Mouse (Mus musculus): ENCODE data around the gene Zswim4. TPM values are rescaled to one million over a fixed set of nuclear protein-coding genes. Genes with fewer than 3 reads are reported as not detected.

The Zswim4 gene
- polyA plus RNA-seq, 1 experiment from 2014 or later: 8.0 TPM

DNA sequence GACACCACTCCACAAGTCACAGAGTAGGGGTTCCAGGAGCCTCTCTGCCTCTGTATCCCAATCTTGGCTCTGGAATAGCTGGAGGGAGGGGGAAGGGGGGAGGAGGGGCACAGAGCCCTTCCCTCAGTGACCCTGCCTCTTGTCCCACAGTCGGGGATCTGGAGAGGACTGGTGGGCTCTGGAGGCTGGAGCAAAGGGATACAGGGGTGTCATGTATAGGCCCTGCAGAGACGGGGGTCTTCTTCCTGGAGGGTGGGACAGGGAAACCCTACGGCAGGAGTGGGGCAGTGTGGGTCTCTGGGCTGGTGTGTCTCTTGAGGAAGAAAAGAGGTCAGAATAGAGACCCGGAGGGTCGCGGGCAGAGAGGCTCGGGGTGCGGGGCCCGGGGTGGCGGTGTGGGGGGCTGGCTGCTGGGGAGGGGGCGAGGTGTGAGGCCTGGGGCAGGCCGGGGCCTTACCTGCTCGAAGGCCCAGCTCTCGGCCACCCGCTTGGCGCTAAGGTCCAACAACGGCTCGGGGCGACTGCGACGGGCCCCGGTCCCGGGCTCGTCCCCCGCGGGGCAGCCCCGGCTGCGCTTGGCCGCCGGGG, 351 bp downstream of the Zswim4 start:
- ATAC-seq (ENCODE audit: low FRiP score, low TSS enrichment) (no peak), DNase-seq (ENCODE audit: low spot score) (peak; percentile 31)
- H3K36me3 ChIP-seq (ENCODE audit: control insufficient read depth, insufficient read depth, low read length): no peaks in the 10 kb centered on the region; the same call in 1 of the 2 replicates
- H3K4me3 ChIP-seq (ENCODE audit: low read depth, low read length): peak overlapping the region; percentile 84
- H3K9ac ChIP-seq (ENCODE audit: low read length): peak overlapping the region; percentile 97
- WGBS: 0% methylated on average over 22 of the region's 30 CpGs
- TF ChIP-seq CTCF (IDR thresholded peaks at IDR 0.05; ENCODE audit: low read depth) (no peak), EP300 (optimal IDR thresholded peaks at IDR 0.05) (no peak)
- H3K4me2 ChIP-seq (replicated peaks; ENCODE audit: low read depth): peak overlapping the region; percentile 92
- H3K9me3 ChIP-seq (ENCODE audit: control insufficient read depth, low read length): no peaks in the 10 kb centered on the region
- H3K4me1 ChIP-seq (replicated peaks; ENCODE audit: control insufficient read depth, insufficient read depth): 0 out of 2 replicates have a peak, but pooled peaks cover 3% of the 10 kb centered on the region
- peak overlapping the region; percentile 86 for H3K27ac ChIP-seq (replicated peaks)
- no peaks in the 10 kb centered on the region for H3K27me3 ChIP-seq (ENCODE audit: control insufficient read depth, insufficient read depth, low read length)

DNA sequence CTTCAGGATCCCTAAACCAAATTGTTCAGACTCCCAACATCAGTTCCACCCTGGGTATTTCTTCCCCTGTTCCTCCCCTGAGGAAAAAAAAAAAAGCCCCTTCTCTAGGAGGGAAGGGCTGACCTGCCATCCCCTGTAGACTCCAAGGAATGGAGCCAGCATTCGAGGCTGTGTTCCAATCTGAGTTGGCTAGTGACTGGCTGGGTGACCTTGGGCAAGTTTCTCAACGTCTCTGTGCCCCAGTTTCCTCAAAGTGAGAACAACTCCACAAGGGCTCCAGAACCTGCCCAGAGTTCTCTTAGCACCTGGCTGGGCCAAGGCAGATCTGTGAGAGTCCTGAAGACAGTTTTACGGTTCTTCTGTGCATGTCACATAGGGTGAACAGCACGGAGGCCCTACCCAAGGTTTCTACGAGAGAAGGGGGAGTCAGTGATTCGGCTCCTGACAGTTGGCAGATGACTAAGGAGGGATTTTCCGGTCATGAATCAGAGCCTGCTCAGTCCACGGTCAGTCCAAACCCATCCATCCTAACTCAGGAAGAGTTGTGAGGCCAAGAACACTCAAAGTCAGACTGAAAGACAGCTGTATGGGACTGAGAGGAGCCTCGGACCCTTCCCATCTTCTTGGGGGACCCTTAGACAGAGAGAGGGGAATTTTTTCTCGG, 977 bp downstream of the Zswim4 start:
- Histone ChIP-seq H3K4me3 (ENCODE audit: low read depth, low read length) (peak overlapping the region; percentile 84), H3K9me3 (ENCODE audit: control insufficient read depth, low read length) (no peaks in the 10 kb centered on the region), H3K27ac (replicated peaks) (peak overlapping the region; percentile 86), H3K36me3 (ENCODE audit: control insufficient read depth, insufficient read depth, low read length) (peaks cover 2% of the 10 kb centered on the region), H3K4me1 (replicated peaks; ENCODE audit: control insufficient read depth, insufficient read depth) (0 out of 2 replicates have a peak, but pooled peaks cover 3% of the 10 kb centered on the region), H3K27me3 (ENCODE audit: control insufficient read depth, insufficient read depth, low read length) (no peaks in the 10 kb centered on the region), H3K9ac (ENCODE audit: low read length) (peak overlapping the region; percentile 97), H3K4me2 (replicated peaks; ENCODE audit: low read depth) (peak overlapping the region; percentile 92)
- WGBS: 7% methylated on average over 10 of the region's 10 CpGs
- no peak for ATAC-seq (ENCODE audit: low FRiP score, low TSS enrichment)
- TF ChIP-seq EP300 (optimal IDR thresholded peaks at IDR 0.05): no peak
- TF ChIP-seq CTCF (IDR thresholded peaks at IDR 0.05; ENCODE audit: low read depth): no peak
- DNase-seq (ENCODE audit: low spot score): no peak

DNA sequence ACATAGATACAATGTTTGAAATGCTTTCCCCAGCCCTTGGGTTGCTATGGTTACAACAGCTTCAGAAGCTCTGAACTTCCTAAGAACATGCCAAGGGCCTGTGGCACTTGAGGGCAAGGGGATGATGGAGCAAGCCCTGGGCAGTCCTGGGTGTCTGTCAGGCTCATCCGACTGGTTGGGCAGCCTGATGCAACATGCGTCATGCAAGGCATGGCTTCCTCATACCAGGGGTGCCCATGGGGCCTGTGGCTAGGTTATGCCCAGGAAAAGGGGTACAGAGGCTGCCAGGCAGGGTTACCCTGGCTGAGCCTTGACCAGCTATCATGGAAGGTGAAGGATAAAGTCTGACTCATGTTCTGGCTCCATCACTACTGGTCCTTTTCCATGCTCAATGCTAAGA, 3.8 kb downstream of the Zswim4 start:
- no peak overlapping the region for H3K9ac ChIP-seq (ENCODE audit: low read length)
- no peak overlapping the region for H3K4me2 ChIP-seq (replicated peaks; ENCODE audit: low read depth)
- H3K4me3 ChIP-seq (ENCODE audit: low read depth, low read length): no peak overlapping the region
- WGBS: 78% methylated on average over 2 of the region's 2 CpGs
- no peak for TF ChIP-seq EP300 (optimal IDR thresholded peaks at IDR 0.05)
- no peak for TF ChIP-seq CTCF (IDR thresholded peaks at IDR 0.05; ENCODE audit: low read depth)
- no peaks in the 10 kb centered on the region for H3K9me3 ChIP-seq (ENCODE audit: control insufficient read depth, low read length)
- peaks cover 14% of the 10 kb centered on the region for H3K36me3 ChIP-seq (ENCODE audit: control insufficient read depth, insufficient read depth, low read length)
- 0 out of 2 replicates have a peak, but pooled peaks cover 3% of the 10 kb centered on the region for H3K4me1 ChIP-seq (replicated peaks; ENCODE audit: control insufficient read depth, insufficient read depth)
- H3K27ac ChIP-seq (replicated peaks): no peak overlapping the region
- ATAC-seq (ENCODE audit: low FRiP score, low TSS enrichment): no peak
- DNase-seq (ENCODE audit: low spot score): no peak
- H3K27me3 ChIP-seq (ENCODE audit: control insufficient read depth, insufficient read depth, low read length): no peaks in the 10 kb centered on the region

DNA sequence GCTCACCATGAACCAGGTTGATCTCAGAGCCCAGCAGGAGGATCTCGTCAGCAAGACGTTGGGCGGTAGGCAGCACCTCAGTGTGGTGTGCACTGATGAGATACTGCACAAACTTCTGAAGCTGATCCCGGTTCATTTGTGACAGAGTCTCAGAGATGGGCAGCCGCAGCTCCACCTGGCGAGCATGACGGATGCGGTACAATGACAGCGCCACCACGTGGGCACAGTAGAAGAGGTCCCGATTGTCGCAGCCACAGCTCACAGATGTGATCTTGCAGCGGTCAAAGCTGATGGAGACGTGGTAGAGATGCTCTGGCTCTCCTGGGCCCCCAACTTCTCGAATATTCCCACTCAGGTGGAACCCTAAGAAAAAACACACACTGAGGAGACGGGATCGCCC, 6.1 kb downstream of the Zswim4 start:
- Histone ChIP-seq H3K9me3 (ENCODE audit: control insufficient read depth, low read length) (no peaks in the 10 kb centered on the region), H3K27me3 (ENCODE audit: control insufficient read depth, insufficient read depth, low read length) (no peaks in the 10 kb centered on the region), H3K9ac (ENCODE audit: low read length) (no peak overlapping the region), H3K4me2 (replicated peaks; ENCODE audit: low read depth) (no peak overlapping the region), H3K36me3 (ENCODE audit: control insufficient read depth, insufficient read depth, low read length) (peaks cover 31% of the 10 kb centered on the region), H3K4me3 (ENCODE audit: low read depth, low read length) (no peak overlapping the region), H3K4me1 (replicated peaks; ENCODE audit: control insufficient read depth, insufficient read depth) (no peaks in the 10 kb centered on the region), H3K27ac (replicated peaks) (no peak overlapping the region)
- peak; percentile 58 for TF ChIP-seq CTCF (IDR thresholded peaks at IDR 0.05; ENCODE audit: low read depth)
- no peak for TF ChIP-seq EP300 (optimal IDR thresholded peaks at IDR 0.05)
- WGBS: 81% methylated on average over 17 of the region's 17 CpGs
- DNase-seq (ENCODE audit: low spot score): no peak
- no peak for ATAC-seq (ENCODE audit: low FRiP score, low TSS enrichment)

DNA sequence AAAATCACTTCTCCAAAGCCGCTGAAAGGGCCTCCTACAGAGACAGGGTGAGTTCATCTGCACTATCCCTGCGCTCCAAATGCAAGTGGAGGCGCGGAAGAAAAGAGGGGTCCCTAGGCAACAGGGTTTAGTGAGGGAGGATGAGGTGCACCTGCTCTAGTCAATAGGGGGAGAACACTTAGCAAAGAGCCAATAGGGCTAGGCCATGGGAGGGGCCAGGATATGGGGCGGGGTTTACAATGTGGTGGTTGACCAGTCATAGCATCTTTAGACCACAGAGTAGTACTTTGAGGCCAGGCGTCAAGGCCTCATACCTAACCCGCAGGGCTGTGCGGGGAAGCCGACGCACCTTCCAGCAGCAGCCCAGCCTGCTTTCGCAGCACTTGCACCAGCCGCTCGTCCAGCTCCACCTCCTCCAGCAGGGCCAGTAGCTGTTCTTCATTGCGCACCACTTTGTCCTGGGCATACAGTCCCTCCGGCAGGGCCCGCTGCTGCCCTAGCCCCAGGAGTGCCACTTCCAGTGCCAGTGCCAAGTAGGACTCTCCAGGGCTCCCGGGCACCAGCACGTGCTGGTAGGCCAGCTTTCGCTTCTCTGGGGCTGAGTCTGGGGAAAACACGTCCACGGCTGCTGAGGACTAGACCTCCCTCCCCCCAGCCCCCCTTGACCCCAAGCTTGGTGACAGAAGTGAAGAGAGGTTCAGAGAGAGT, 13.4 kb downstream of the Zswim4 start:
- WGBS: 84% methylated on average over 21 of the region's 21 CpGs
- no peaks in the 10 kb centered on the region for H3K4me1 ChIP-seq (replicated peaks; ENCODE audit: control insufficient read depth, insufficient read depth)

More for the DNA sequence above, 13.4 kb downstream of the Zswim4 start:
- Histone ChIP-seq H3K27me3 (ENCODE audit: control insufficient read depth, insufficient read depth, low read length) (no peaks in the 10 kb centered on the region), H3K9me3 (ENCODE audit: control insufficient read depth, low read length) (no peaks in the 10 kb centered on the region), H3K9ac (ENCODE audit: low read length) (no peak overlapping the region), H3K4me2 (replicated peaks; ENCODE audit: low read depth) (no peak overlapping the region), H3K36me3 (ENCODE audit: control insufficient read depth, insufficient read depth, low read length) (peaks cover 50% of the 10 kb centered on the region), H3K27ac (replicated peaks) (no peak overlapping the region), H3K4me3 (ENCODE audit: low read depth, low read length) (no peak overlapping the region)
- peak; percentile 47 for ATAC-seq (ENCODE audit: low FRiP score, low TSS enrichment)
- DNase-seq (ENCODE audit: low spot score): peak; percentile 29
- TF ChIP-seq EP300 (optimal IDR thresholded peaks at IDR 0.05): no peak
- TF ChIP-seq CTCF (IDR thresholded peaks at IDR 0.05; ENCODE audit: low read depth): no peak
